In genomic region chr4:155601091-155601996, GRCm38 (mm10) we compare ENCODE assay signal across 8 mouse cellular contexts. TPM values are rescaled to one million over a fixed set of nuclear protein-coding genes. Genes with fewer than 3 reads are reported as not detected.
DNase-seq lines count a peak whose midpoint lies in the region; ATAC-seq and TF ChIP-seq lines count a peak whose summit lies in the region.

Gene Slc35e2 (plus strand): TSS chr4:155601416.

- H3K27ac ChIP-seq in forebrain, postnatal 0 days (ENCODE audit: low read depth, low read length) = peak within 1 kb of the TSS; percentile 100
- H3K27ac ChIP-seq in lung, embryonic 15.5 days = peak within 1 kb of the TSS; percentile 96

- H3K4me3 ChIP-seq in G1E (ENCODE audit: low read depth, low read length) = peak within 1 kb of the TSS; percentile 94
- peak within 1 kb of the TSS; percentile 79 for H3K4me3 ChIP-seq in forebrain, postnatal 0 days (ENCODE audit: low read depth, low read length)
- H3K4me3 ChIP-seq in lung, embryonic 15.5 days = peak within 1 kb of the TSS; percentile 65

- peaks cover 59% of the 10 kb centered on the region for H3K4me1 ChIP-seq in G1E (ENCODE audit: insufficient read depth, low read depth, low read length)
- peaks cover 13% of the 10 kb centered on the region; the same call in 1 of the 2 replicates for H3K4me1 ChIP-seq in forebrain, postnatal 0 days (ENCODE audit: insufficient read depth)
- H3K4me1 ChIP-seq in lung, embryonic 15.5 days = peaks cover 9% of the 10 kb centered on the region

- under 1% methylated on average over 63 of the region's 65 CpGs for WGBS in forebrain, postnatal 0 days
- under 1% methylated on average over 61 of the region's 65 CpGs for WGBS in lung, embryonic 15.5 days

- peak; percentile 91 for DNase-seq in G1E (ENCODE audit: low spot score)
- DNase-seq in cerebellum, adult 18-20 months = peak; percentile 90 to 94
- DNase-seq in forebrain, postnatal 0 days = peak; percentile 97
- peak; percentile 97 for DNase-seq in heart, postnatal 4 days
- DNase-seq in layer of hippocampus, adult 8-10 months (ENCODE audit: low spot score in 2 of 2) = peak; percentile 89 to 95
- peak; percentile 89 for DNase-seq in ovary, adult 18-20 months (ENCODE audit: low spot score)
- DNase-seq in thymus, postnatal 0 days (ENCODE audit: low spot score) = peak; percentile 94

- peaks cover 37% of the 10 kb centered on the region for H3K36me3 ChIP-seq in G1E (replicated peaks)
- no peaks in the 10 kb centered on the region for H3K36me3 ChIP-seq in forebrain, postnatal 0 days (ENCODE audit: insufficient read depth)
- peaks cover 14% of the 10 kb centered on the region; the same call in 1 of the 2 replicates for H3K36me3 ChIP-seq in lung, embryonic 15.5 days

- TF ChIP-seq CTCF in G1E (IDR thresholded peaks at IDR 0.05; ENCODE audit: low read depth, low read length) = no peak
- peak; percentile 55 for TF ChIP-seq CTCF in forebrain, postnatal 0 days (IDR thresholded peaks at IDR 0.05; ENCODE audit: low read depth)

- peak within 1 kb of the TSS; percentile 83 for H3K4me2 ChIP-seq in forebrain, postnatal 0 days (ENCODE audit: low read depth)
- H3K4me2 ChIP-seq in lung, embryonic 15.5 days = peak within 1 kb of the TSS; percentile 86

- ATAC-seq in G1E (ENCODE audit: extremely low read depth, insufficient number of reproducible peaks, low FRiP score, poor library complexity, severe bottlenecking) = peak; percentile 75
- peak; percentile 97 for ATAC-seq in forebrain, postnatal 0 days
- ATAC-seq in lung, embryonic 15.5 days (ENCODE audit: borderline replicate concordance, extremely low read depth, low FRiP score, low TSS enrichment) = peak; percentile 97

- peak within 1 kb of the TSS; percentile 98 for H3K9ac ChIP-seq in forebrain, postnatal 0 days
- H3K9ac ChIP-seq in lung, embryonic 15.5 days = peak within 1 kb of the TSS; percentile 77

- no peaks in the 10 kb centered on the region for H3K27me3 ChIP-seq in G1E (ENCODE audit: insufficient read depth, low read length)
- no peaks in the 10 kb centered on the region for H3K27me3 ChIP-seq in forebrain, postnatal 0 days (ENCODE audit: insufficient read depth, low read length)
- H3K27me3 ChIP-seq in lung, embryonic 15.5 days = no peaks in the 10 kb centered on the region

- no peaks in the 10 kb centered on the region for H3K9me3 ChIP-seq in G1E (replicated peaks)
- H3K9me3 ChIP-seq in forebrain, postnatal 0 days (ENCODE audit: low read length) = no peaks in the 10 kb centered on the region
- no peaks in the 10 kb centered on the region for H3K9me3 ChIP-seq in lung, embryonic 15.5 days

RNA-seq across cellular contexts. Expression of gene Slc35e2, which starts in this region (rescaled TPM):
- total RNA-seq in G1E (2014; fragmentation: Nextera tagmentation) (34.4 and 41.1 TPM in 2 replicates), G1E (2017) (20.3 and 23.3 TPM in 2 replicates)
- polyA plus RNA-seq in G1E (2012) = 2.0 and 2.3 TPM in 2 replicates
- 39.9 and 49.2 TPM in 2 replicates for total RNA-seq in forebrain, postnatal 0 days (2014; rRNA removed)
- polyA plus RNA-seq in forebrain, postnatal 0 days (2015; fragmentation: Nextera tagmentation; extraction: Ambion mirVana) = 8.6 and 10.5 TPM in 2 replicates
- 10 to 100 TPM; 15.6 to 16.5 TPM for total RNA-seq in heart, postnatal 4 days (2021)
- 10 to 100 TPM; 36.1 to 48.6 (median 42.5) TPM for total RNA-seq in layer of hippocampus, adult 8-10 months (2022)
- polyA plus RNA-seq in lung, embryonic 15.5 days (2015; fragmentation: Nextera tagmentation; extraction: Ambion mirVana) = 6.4 and 6.5 TPM in 2 replicates
- polyA plus RNA-seq in thymus, postnatal 0 days (2015; fragmentation: Nextera tagmentation; extraction: Ambion mirVana) = 6.3 and 7.5 TPM in 2 replicates

Comparison
In these comparisons a context has a peak if more than half of its experiments do, and no peak if none do; other contexts are left out.
1. Peak in every context shown above with its lines: DNase-seq, ATAC-seq, H3K4me3 ChIP-seq and H3K27ac ChIP-seq.